In genomic region chr4:75042640-75043039, GRCm38 (mm10) we compare ENCODE assay signal across 26 mouse cellular contexts.
DNase-seq lines count a peak whose midpoint lies in the region; ATAC-seq and TF ChIP-seq lines count a peak whose summit lies in the region.
"Had no signal": no experiment of that assay in that cellular context is flagged by ENCODE, and none has a peak within 500 bp of the region (broad histone marks: within the 10 kb centered on the region; RNA-seq: fewer than 3 reads in every experiment).

No protein-coding gene starts in this region.

- no peak overlapping the region for H3K27ac ChIP-seq in liver, embryonic 12.5 days
- no peak overlapping the region for H3K27ac ChIP-seq in liver, embryonic 14.5 days
- no peak overlapping the region for H3K27ac ChIP-seq in liver, postnatal 0 days (ENCODE audit: low read depth)
- H3K27ac ChIP-seq: embryonic facial prominence, embryonic 13.5 days; embryonic facial prominence, embryonic 15.5 days; forebrain, embryonic 10.5 days; forebrain, embryonic 12.5 days had no signal

- WGBS in liver, embryonic 12.5 days (ENCODE audit: insufficient replicate concordance) = 31% methylated on average over 1 of the region's 1 CpGs
- WGBS in liver, embryonic 14.5 days (ENCODE audit: insufficient replicate concordance) = 36% methylated on average over 1 of the region's 1 CpGs
- WGBS in liver, postnatal 0 days (ENCODE audit: insufficient replicate concordance) = 43% methylated on average over 1 of the region's 1 CpGs

- no peaks in the 10 kb centered on the region for H3K36me3 ChIP-seq in liver, embryonic 12.5 days
- no peaks in the 10 kb centered on the region for H3K36me3 ChIP-seq in liver, embryonic 14.5 days (replicated peaks; ENCODE audit: control insufficient read depth, insufficient read depth, low read depth)
- H3K36me3 ChIP-seq in liver, postnatal 0 days (replicated peaks; ENCODE audit: insufficient read depth, low read length) = no peaks in the 10 kb centered on the region
- H3K36me3 ChIP-seq: embryonic facial prominence, embryonic 13.5 days; embryonic facial prominence, embryonic 15.5 days; forebrain, embryonic 10.5 days; forebrain, embryonic 12.5 days; G1E had no signal

- H3K4me2 ChIP-seq in liver, embryonic 12.5 days = no peak overlapping the region
- H3K4me2 ChIP-seq in liver, embryonic 14.5 days (ENCODE audit: low read depth) = no peak overlapping the region
- H3K4me2 ChIP-seq in liver, postnatal 0 days (ENCODE audit: low read depth, low read length) = no peak overlapping the region
- H3K4me2 ChIP-seq: embryonic facial prominence, embryonic 13.5 days; embryonic facial prominence, embryonic 15.5 days; forebrain, embryonic 12.5 days had no signal

- H3K4me1 ChIP-seq in liver, embryonic 12.5 days = peaks cover 10% of the 10 kb centered on the region
- peaks cover 5 to 6% of the 10 kb centered on the region in 2 experiments for H3K4me1 ChIP-seq in liver, embryonic 14.5 days (replicated peaks; ENCODE audit: control insufficient read depth in 2 of 2, insufficient read depth in 2 of 2, low read length in 1 of 2)
- no peaks in the 10 kb centered on the region for H3K4me1 ChIP-seq in liver, postnatal 0 days (ENCODE audit: insufficient read depth)
- H3K4me1 ChIP-seq: embryonic facial prominence, embryonic 13.5 days; embryonic facial prominence, embryonic 15.5 days; forebrain, embryonic 10.5 days; forebrain, embryonic 12.5 days had no signal

- 0 out of 2 replicates have a peak, but pooled peaks have one; percentile 43 for ATAC-seq in liver, embryonic 12.5 days
- ATAC-seq in liver, embryonic 14.5 days (ENCODE audit: insufficient read depth) = peak; percentile 55; the same call in 1 of the 2 replicates
- ATAC-seq in liver, postnatal 0 days = peak; percentile 47; the same call in 1 of the 2 replicates
- ATAC-seq: activated CD4-positive, CD25-positive, alpha-beta regulatory T cell, adult 4 months; CD4-positive, CD25-positive, alpha-beta regulatory T cell, adult 4 months; forebrain, embryonic 14.5 days; forebrain, embryonic 16.5 days; Patski had no signal

- no peak for DNase-seq in liver
- no peak for DNase-seq in liver, embryonic 14.5 days (ENCODE audit: low read depth in 3 of 3, low spot score in 3 of 3)
- DNase-seq in liver, postnatal 0 days = no peak
- no peak for DNase-seq in cerebellum, adult 18-20 months
- DNase-seq: adrenal gland, adult 8-10 months; adrenal gland, postnatal 14 days; adrenal gland, postnatal 36 days; B cell, adult 2 months; cerebellum, adult 11-12 months; cerebellum, adult 8-10 months; cerebellum, adult 9-11 months; cerebellum, postnatal 14 days; cerebellum, postnatal 36 days; embryo, embryonic 11 days had no signal

- no peaks in the 10 kb centered on the region for H3K27me3 ChIP-seq in liver, embryonic 12.5 days (replicated peaks)
- H3K27me3 ChIP-seq in liver, embryonic 14.5 days (ENCODE audit: control insufficient read depth, insufficient read depth, low read length) = no peaks in the 10 kb centered on the region
- no peaks in the 10 kb centered on the region for H3K27me3 ChIP-seq in liver, postnatal 0 days (ENCODE audit: insufficient read depth, low read length)
- H3K27me3 ChIP-seq: CH12.LX; embryonic facial prominence, embryonic 13.5 days; embryonic facial prominence, embryonic 15.5 days; forebrain, embryonic 12.5 days; Patski had no signal

- H3K9ac ChIP-seq in liver, embryonic 12.5 days = no peak overlapping the region
- H3K9ac ChIP-seq in liver, embryonic 14.5 days (replicated peaks) = no peak overlapping the region
- H3K9ac ChIP-seq in liver, postnatal 0 days (replicated peaks) = no peak overlapping the region
- H3K9ac ChIP-seq: embryonic facial prominence, embryonic 13.5 days; embryonic facial prominence, embryonic 15.5 days; forebrain, embryonic 12.5 days had no signal

- no peaks in the 10 kb centered on the region for H3K9me3 ChIP-seq in liver, embryonic 12.5 days (replicated peaks)
- no peaks in the 10 kb centered on the region for H3K9me3 ChIP-seq in liver, embryonic 14.5 days (ENCODE audit: control insufficient read depth, low read length)
- H3K9me3 ChIP-seq in liver, postnatal 0 days (ENCODE audit: low read length) = no peaks in the 10 kb centered on the region
- H3K9me3 ChIP-seq: embryonic facial prominence, embryonic 13.5 days; embryonic facial prominence, embryonic 15.5 days; forebrain, embryonic 10.5 days; forebrain, embryonic 12.5 days; G1E had no signal

- TF ChIP-seq CTCF in liver, embryonic 14.5 days (IDR thresholded peaks at IDR 0.05; ENCODE audit: low read depth) = no peak
- no peak for TF ChIP-seq CTCF in liver, postnatal 0 days (IDR thresholded peaks at IDR 0.05; ENCODE audit: low read depth)

- no peak for TF ChIP-seq EP300 in liver, embryonic 14.5 days (IDR thresholded peaks at IDR 0.05; ENCODE audit: low read depth)
- no peak for TF ChIP-seq EP300 in liver, postnatal 0 days (IDR thresholded peaks at IDR 0.05; ENCODE audit: low read depth)

- no peak overlapping the region for H3K4me3 ChIP-seq in liver, embryonic 12.5 days
- no peak overlapping the region for H3K4me3 ChIP-seq in liver, embryonic 14.5 days (ENCODE audit: insufficient read depth in 1 of 2, low read depth in 2 of 2, low read length in 2 of 2)
- H3K4me3 ChIP-seq in liver, postnatal 0 days (ENCODE audit: low read depth, low read length) = no peak overlapping the region
- H3K4me3 ChIP-seq: embryonic facial prominence, embryonic 13.5 days; embryonic facial prominence, embryonic 15.5 days; forebrain, embryonic 10.5 days; forebrain, embryonic 12.5 days had no signal
